Mouse (Mus musculus) megakaryocyte, embryonic 14.5 days (primary cell): ENCODE results near the gene Pam16.

Experiments used
- FLI1 ChIP-seq: IDR thresholded peaks from 2 replicates; pipeline ENCODE4 v1.6.1; 2012; ENCODE audit warnings: low read length, inconsistent platforms, mixed read lengths
- GATA1 ChIP-seq: IDR thresholded peaks from 3 replicates; pipeline ENCODE4 v1.6.1; 2012; ENCODE audit warnings: mixed read lengths, low read length, inconsistent platforms, borderline replicate concordance

DNA sequence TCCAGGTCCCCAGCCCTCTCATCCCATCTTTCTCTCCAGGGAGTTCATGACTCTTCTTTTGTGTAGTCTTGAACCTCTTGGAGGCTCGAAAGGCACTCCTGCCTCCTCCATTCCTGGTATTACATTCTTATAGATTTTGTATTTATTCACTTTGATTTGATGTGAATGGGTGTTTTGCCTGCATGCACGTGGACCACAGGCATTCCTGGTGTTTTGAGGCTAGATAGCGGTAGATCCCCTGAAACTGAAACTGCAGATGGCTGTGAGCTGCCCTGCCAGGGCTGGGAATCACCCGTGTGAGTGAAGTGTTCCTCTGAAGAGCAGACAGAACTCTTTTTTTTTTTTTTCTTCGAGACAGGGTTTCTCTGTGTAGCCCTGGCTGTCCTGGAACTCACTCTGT, 40.4 kb downstream of the Pam16 start:
- no peak for TF ChIP-seq GATA1
- TF ChIP-seq FLI1: no peak
